Mouse (Mus musculus) kidney, adult 2 months (tissue): ENCODE data around the gene Eif4g3.

Experiments
- CTCF ChIP-seq: fragments of 200-500 bp; conservative IDR thresholded peaks from 2 replicates; pipeline ENCODE4 v1.5.1; 2011; ENCODE audit warnings: low read depth, mild to moderate bottlenecking, control low read depth, low read length, moderate library complexity, mixed read lengths; ENCODE audit not compliant: insufficient read depth, insufficient read length
- POLR2A ChIP-seq: fragments of 200-500 bp; IDR thresholded peaks from one replicate; pipeline ENCODE4 v1.6.1; 2011; ENCODE audit warnings: low read depth, low read length, control low read depth

GRCm38 (mm10) chr4:137989426-137989825 lies 3.4 kb upstream of the Eif4g3 start:
- TF ChIP-seq POLR2A (no peak), CTCF (no peak)
